Mouse (Mus musculus): ENCODE results near the gene Dhx29.

- TF ChIP-seq CTCF (IDR thresholded peaks at IDR 0.05; ENCODE audit: borderline replicate concordance, control insufficient read depth, extremely low read depth, insufficient read depth, low read length, poor library complexity): no peak
- no peak for TF ChIP-seq POLR2A (IDR thresholded peaks at IDR 0.05; ENCODE audit: control insufficient read depth, extremely low read depth, insufficient read depth, low read length, poor library complexity)
Measured at GRCm38 (mm10) chr13:112985605-112986450, 58.6 kb downstream of the Dhx29 start.

Data from thymus, adult 2 months (tissue).